In genomic region chr8:86843896-86844295, GRCm38 (mm10) we compare ENCODE assay signal across 9 mouse cellular contexts. TPM values are rescaled to one million over a fixed set of nuclear protein-coding genes. Genes with fewer than 3 reads are reported as not detected.
A peak's percentile ranks its signal among the peaks of the same experiment; 100 is the strongest.
DNase-seq lines count a peak whose midpoint lies in the region; ATAC-seq and TF ChIP-seq lines count a peak whose summit lies in the region.
"Had no signal": no experiment of that assay in that cellular context is flagged by ENCODE, and none has a peak within 500 bp of the region (broad histone marks: within the 10 kb centered on the region; RNA-seq: fewer than 3 reads in every experiment).

No protein-coding gene starts in this region.

- H3K9me3 ChIP-seq in midbrain, embryonic 10.5 days (replicated peaks): no peaks in the 10 kb centered on the region
- H3K9me3 ChIP-seq in midbrain, embryonic 16.5 days (replicated peaks; ENCODE audit: control insufficient read depth, low read length, poor library complexity, severe bottlenecking): no peaks in the 10 kb centered on the region
- H3K9me3 ChIP-seq in intestine, embryonic 14.5 days (ENCODE audit: control insufficient read depth, low read length): no peaks in the 10 kb centered on the region

- no peak for TF ChIP-seq POLR2A in embryonic fibroblast, embryonic 13.5 days (IDR thresholded peaks at IDR 0.05; ENCODE audit: low read depth, low read length)

- no peak for ATAC-seq in midbrain, embryonic 16.5 days
- ATAC-seq in intestine, embryonic 14.5 days (replicated peaks; ENCODE audit: low FRiP score, low TSS enrichment, low read depth): no peak
- ATAC-seq in erythroblast, adult 5-6 weeks (replicated peaks; ENCODE audit: low FRiP score, poor library complexity, severe bottlenecking): no peak

- H3K4me2 ChIP-seq in midbrain, embryonic 16.5 days (ENCODE audit: low read length): no peak overlapping the region
- H3K4me2 ChIP-seq in intestine, embryonic 14.5 days (ENCODE audit: low read length): no peak overlapping the region

- no peak overlapping the region for H3K4me3 ChIP-seq in midbrain, embryonic 10.5 days
- H3K4me3 ChIP-seq in midbrain, embryonic 16.5 days (ENCODE audit: low read depth, low read length): no peak overlapping the region
- no peak overlapping the region for H3K4me3 ChIP-seq in embryonic fibroblast, embryonic 13.5 days (ENCODE audit: insufficient read depth, low read length)
- no peak overlapping the region for H3K4me3 ChIP-seq in intestine, embryonic 14.5 days (ENCODE audit: low read depth, low read length)
- H3K4me3 ChIP-seq: erythroblast, embryonic 14.5 days had no signal

- DNase-seq in midbrain, embryonic 10.5 days (ENCODE audit: low spot score): peak; percentile 38
- peak; percentile 74 for DNase-seq in brain, adult 2 months (ENCODE audit: low read depth, low spot score)
- peak; percentile 53 for DNase-seq in intestine, embryonic 14.5 days (ENCODE audit: low spot score)
- peak; percentile 56 to 59 for DNase-seq in lung, postnatal 4 days
- peak; percentile 23 to 42 for DNase-seq in thymus, postnatal 36 days

- H3K27ac ChIP-seq in midbrain, embryonic 10.5 days (replicated peaks): peak overlapping the region; percentile 49; the same call in 1 of the 2 replicates
- no peak overlapping the region for H3K27ac ChIP-seq in midbrain, embryonic 16.5 days (ENCODE audit: low read length)
- no peak overlapping the region for H3K27ac ChIP-seq in embryonic fibroblast, embryonic 13.5 days (ENCODE audit: insufficient read depth, low read length)
- no peak overlapping the region for H3K27ac ChIP-seq in intestine, embryonic 14.5 days (ENCODE audit: low read depth)

- H3K9ac ChIP-seq in midbrain, embryonic 16.5 days (ENCODE audit: low read depth, low read length): no peak overlapping the region
- H3K9ac ChIP-seq in intestine, embryonic 14.5 days (ENCODE audit: low read length): no peak overlapping the region

- peak; percentile 44; the same call in 1 of the 2 replicates for TF ChIP-seq CTCF in embryonic fibroblast, embryonic 13.5 days (IDR thresholded peaks at IDR 0.05; ENCODE audit: borderline replicate concordance, insufficient read depth, low read length)

- WGBS in midbrain, embryonic 10.5 days: 73% methylated on average over 8 of the region's 8 CpGs
- 42% methylated on average over 8 of the region's 8 CpGs for WGBS in midbrain, embryonic 16.5 days
- WGBS in intestine, embryonic 14.5 days: 62% methylated on average over 8 of the region's 8 CpGs

- no peaks in the 10 kb centered on the region for H3K27me3 ChIP-seq in midbrain, embryonic 10.5 days (ENCODE audit: low read depth, poor library complexity, severe bottlenecking)
- no peaks in the 10 kb centered on the region for H3K27me3 ChIP-seq in midbrain, embryonic 16.5 days (ENCODE audit: control insufficient read depth, insufficient read depth, low read depth, low read length)
- no peaks in the 10 kb centered on the region for H3K27me3 ChIP-seq in intestine, embryonic 14.5 days (replicated peaks; ENCODE audit: control insufficient read depth, insufficient read depth, low read length)

- H3K36me3 ChIP-seq in midbrain, embryonic 10.5 days: peaks cover 99% of the 10 kb centered on the region
- H3K36me3 ChIP-seq in midbrain, embryonic 16.5 days (ENCODE audit: control insufficient read depth, insufficient read depth, low read length): peaks cover 11% of the 10 kb centered on the region
- H3K36me3 ChIP-seq in intestine, embryonic 14.5 days (ENCODE audit: control insufficient read depth, insufficient read depth, low read length): peaks cover 82% of the 10 kb centered on the region

- H3K4me1 ChIP-seq in midbrain, embryonic 10.5 days: no peaks in the 10 kb centered on the region
- H3K4me1 ChIP-seq in midbrain, embryonic 16.5 days (ENCODE audit: control insufficient read depth, insufficient read depth, low read length): no peaks in the 10 kb centered on the region
- H3K4me1 ChIP-seq in embryonic fibroblast, embryonic 13.5 days (ENCODE audit: control insufficient read depth, insufficient read depth, low read length): no peaks in the 10 kb centered on the region
- no peaks in the 10 kb centered on the region for H3K4me1 ChIP-seq in intestine, embryonic 14.5 days (replicated peaks; ENCODE audit: control insufficient read depth, insufficient read depth, low read length)

RNA-seq across cellular contexts. Expression of gene N4bp1, which starts 41.2 kb away (rescaled TPM):
- polyA plus RNA-seq in midbrain, embryonic 10.5 days (2016; fragmentation: Nextera tagmentation; extraction: Ambion mirVana): 9.2 and 9.7 TPM in 2 replicates
- polyA plus RNA-seq in midbrain, embryonic 16.5 days (2015; fragmentation: Nextera tagmentation; extraction: Ambion mirVana): 9.2 and 11.4 TPM in 2 replicates
- 33.3 and 35.6 TPM in 2 replicates for polyA plus RNA-seq in embryonic fibroblast, embryonic 13.5 days (2011; ENCODE audit: insufficient read length, low read depth, missing spikeins)
- polyA plus RNA-seq in intestine, embryonic 14.5 days (2014; fragmentation: Nextera tagmentation; extraction: Ambion mirVana): 11.2 and 12.2 TPM in 2 replicates
- total RNA-seq in erythroblast, adult 5-6 weeks (2015; ENCODE audit: low replicate concordance): 5.0 and 10.7 TPM in 2 replicates
- 6.0 and 8.4 TPM in 2 replicates for total RNA-seq in erythroblast, adult 5-6 weeks (2017; ENCODE audit: low replicate concordance)
